Mouse (Mus musculus) hindbrain, embryonic 16.5 days (tissue): Measurements from ENCODE around the gene Ang. TPM values are rescaled to one million over a fixed set of nuclear protein-coding genes. Genes with fewer than 3 reads are reported as not detected.

Experiments used
- ATAC-seq: fragments of 200-750 bp; cut with Nextera tagmentation; 2 replicates; pipeline ENCODE4 v1.8.0; 2017; ENCODE audit warnings: moderate TSS enrichment, moderate library complexity
- H3K27ac ChIP-seq: fragments of 300-500 bp; sonication (generic); 2 replicates; pipeline ENCODE4 v1.5.1; 2014; ENCODE audit warnings: low read depth, mild to moderate bottlenecking, control low read depth, low read length, moderate library complexity
- H3K27me3 ChIP-seq: fragments of 300-500 bp; sonication (generic); replicated peaks from 2 replicates; pipeline ENCODE4 v1.6.1; 2014; ENCODE audit warnings: low read length; ENCODE audit not compliant: control insufficient read depth, insufficient read depth
- H3K36me3 ChIP-seq: fragments of 300-500 bp; sonication (generic); 2 replicates; pipeline ENCODE4 v1.6.1; 2014; ENCODE audit warnings: mild to moderate bottlenecking, low read length, moderate library complexity, mixed read lengths; ENCODE audit not compliant: control insufficient read depth, insufficient read depth
- H3K4me1 ChIP-seq: fragments of 300-500 bp; sonication (generic); 2 replicates; pipeline ENCODE4 v1.6.1; 2014; ENCODE audit warnings: low read depth, low read length; ENCODE audit not compliant: control insufficient read depth, insufficient read depth
- H3K4me2 ChIP-seq: fragments of 300-500 bp; sonication (generic); 2 replicates; pipeline ENCODE4 v1.6.1; 2014; ENCODE audit warnings: mild to moderate bottlenecking, low read length, control low read depth, moderate library complexity
- H3K4me3 ChIP-seq: fragments of 300-500 bp; sonication (generic); 2 replicates; pipeline ENCODE4 v1.5.1; 2014; ENCODE audit warnings: mild to moderate bottlenecking, low read length, control low read depth, moderate library complexity
- H3K9ac ChIP-seq: fragments of 300-500 bp; sonication (generic); 2 replicates; pipeline ENCODE4 v1.6.1; 2014; ENCODE audit warnings: low read depth, mild to moderate bottlenecking, control low read depth, low read length, moderate library complexity
- H3K9me3 ChIP-seq: fragments of 300-500 bp; sonication (generic); 2 replicates; pipeline ENCODE4 v1.6.1; 2014; ENCODE audit warnings: mild to moderate bottlenecking, low read length, moderate library complexity; ENCODE audit not compliant: control insufficient read depth
- WGBS: fragments of 180-500 bp; shearing (Covaris S2); extraction: QIAGEN DNeasy Blood & Tissue Kit; methylation state at CpG from one replicate; pipeline ENCODE4 v1.1.7; 2014; 5-methylcytosine and 5-hydroxymethylcytosine counted together
- polyA plus RNA-seq: library from polyadenylated mRNA; unstranded; fragments of >200 nt; fragmentation: Nextera tagmentation; extraction: Ambion mirVana; gene quantifications from 2 replicates; pipeline ENCODE4 v1.2.1, GENCODE M21; 2015

Ang gene
- polyA plus RNA-seq, 1 experiment from 2014 or later, result 6.2 TPM

GRCm38 (mm10) chr14:51148006-51148405 is 57.1 kb downstream of the Ang start:
- H3K4me1 ChIP-seq, result no peaks in the 10 kb centered on the region
- H3K4me3 ChIP-seq, result no peak overlapping the region
- no peak for ATAC-seq
- H3K9me3 ChIP-seq, result no peaks in the 10 kb centered on the region
- H3K36me3 ChIP-seq, result no peaks in the 10 kb centered on the region
- no peak overlapping the region for H3K4me2 ChIP-seq
- no peak overlapping the region for H3K9ac ChIP-seq
- no peak overlapping the region for H3K27ac ChIP-seq
- WGBS, result 72% methylated on average over 3 of the region's 3 CpGs
- no peaks in the 10 kb centered on the region for H3K27me3 ChIP-seq

DNA sequence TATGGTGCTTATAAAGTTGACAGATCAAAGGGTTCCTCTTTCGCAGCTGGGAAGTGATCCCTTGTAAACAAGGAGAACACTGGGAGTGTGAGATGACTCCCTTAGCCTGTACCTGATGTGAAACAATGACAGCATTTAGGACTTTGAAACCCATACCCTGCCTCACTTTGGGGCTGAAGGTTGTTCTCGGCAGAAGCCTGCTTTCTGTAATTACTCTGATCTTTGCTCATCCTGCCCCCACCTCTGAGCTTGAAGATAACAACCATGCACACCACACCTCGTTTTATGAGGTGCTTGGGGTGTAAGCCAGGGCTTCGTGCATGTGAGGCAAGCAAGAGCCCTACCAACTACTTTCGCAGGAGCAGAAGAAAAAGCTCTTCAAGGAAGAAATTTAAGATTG is 58.2 kb downstream of the Ang start:
- Histone ChIP-seq H3K9ac (no peak overlapping the region), H3K4me1 (no peaks in the 10 kb centered on the region), H3K9me3 (no peaks in the 10 kb centered on the region), H3K4me3 (no peak overlapping the region), H3K27me3 (no peaks in the 10 kb centered on the region), H3K27ac (no peak overlapping the region), H3K36me3 (no peaks in the 10 kb centered on the region), H3K4me2 (no peak overlapping the region)
- no peak for ATAC-seq
- 76% methylated on average over 5 of the region's 5 CpGs for WGBS

GRCm38 (mm10) chr14:51150206-51150831 is 59.4 kb downstream of the Ang start:
- no peak for ATAC-seq
- H3K36me3 ChIP-seq, result no peaks in the 10 kb centered on the region
- no peaks in the 10 kb centered on the region for H3K4me1 ChIP-seq
- no peak overlapping the region for H3K9ac ChIP-seq
- H3K4me2 ChIP-seq, result no peak overlapping the region
- H3K27me3 ChIP-seq, result no peaks in the 10 kb centered on the region
- H3K4me3 ChIP-seq, result no peak overlapping the region
- H3K27ac ChIP-seq, result no peak overlapping the region
- no peaks in the 10 kb centered on the region for H3K9me3 ChIP-seq
- 82% methylated on average over 3 of the region's 3 CpGs for WGBS

Other genes with a start within 250 kb of the Ang start
- gene Tep1, start 220.6 kb upstream of the Ang start, polyA plus RNA-seq, result 2.9 and 3.3 TPM in 2 replicates
- gene Klhl33, start 193.6 kb upstream of the Ang start, polyA plus RNA-seq, result 4.2 and 4.3 TPM in 2 replicates
- 110 and 111 TPM in 2 replicates for gene Osgep, start 166.3 kb upstream of the Ang start, polyA plus RNA-seq
- gene Apex1, start 166.2 kb upstream of the Ang start, polyA plus RNA-seq, result 158 and 167 TPM in 2 replicates
- gene Pip4p1, start 160.3 kb upstream of the Ang start, polyA plus RNA-seq, result 104 and 113 TPM in 2 replicates
- 23.4 and 24.0 TPM in 2 replicates for gene Pnp, start 160.1 kb upstream of the Ang start, polyA plus RNA-seq
- not detected in 2 replicates for gene Gm49342, start 146.6 kb upstream of the Ang start, polyA plus RNA-seq
- gene Pnp2, start 135.2 kb upstream of the Ang start, polyA plus RNA-seq, result 0.56 and 0.98 TPM in 2 replicates
- 0.10 TPM in 2 replicates for gene Rnase10, start 83.4 kb upstream of the Ang start, polyA plus RNA-seq
- gene Rnase9, start 49.3 kb upstream of the Ang start, polyA plus RNA-seq, result not detected in 2 replicates
- gene Rnase11, start 41.0 kb upstream of the Ang start, polyA plus RNA-seq, result not detected in 2 replicates
- not detected in 2 replicates for gene Rnase12, start 33.5 kb upstream of the Ang start, polyA plus RNA-seq
- gene Olfr750, start 16.7 kb upstream of the Ang start, polyA plus RNA-seq, result 0.03 TPM in 1 of 2 replicates, not detected in the other
- gene Rnase4, start 73 bp upstream of the Ang start, polyA plus RNA-seq, result 18.2 and 19.8 TPM in 2 replicates
- not detected in 2 replicates for gene Eddm3b, start 23.3 kb downstream of the Ang start, polyA plus RNA-seq
- gene Rnase6, start 32.8 kb downstream of the Ang start, polyA plus RNA-seq, result 0.84 and 0.93 TPM in 2 replicates
- gene Rnase1, start 55.6 kb downstream of the Ang start, polyA plus RNA-seq, result 0.84 and 0.96 TPM in 2 replicates
- not detected in 2 replicates for gene Rnase2b, start 71.1 kb downstream of the Ang start, polyA plus RNA-seq
- not detected in 2 replicates for gene Ang2, start 108.0 kb downstream of the Ang start, polyA plus RNA-seq
- gene Ear14, start 112.2 kb downstream of the Ang start, polyA plus RNA-seq, result not detected in 2 replicates
- not detected in 2 replicates for gene Rnase2a, start 165.0 kb downstream of the Ang start, polyA plus RNA-seq